Mouse (Mus musculus): ENCODE data around the gene Man2a2. TPM values are rescaled to one million over a fixed set of nuclear protein-coding genes. Genes with fewer than 3 reads are reported as not detected.

Gene Man2a2
- 2.1 and 2.2 TPM in 2 replicates for polyA plus RNA-seq (2015; fragmentation: Nextera tagmentation; extraction: Ambion mirVana)

DNA sequence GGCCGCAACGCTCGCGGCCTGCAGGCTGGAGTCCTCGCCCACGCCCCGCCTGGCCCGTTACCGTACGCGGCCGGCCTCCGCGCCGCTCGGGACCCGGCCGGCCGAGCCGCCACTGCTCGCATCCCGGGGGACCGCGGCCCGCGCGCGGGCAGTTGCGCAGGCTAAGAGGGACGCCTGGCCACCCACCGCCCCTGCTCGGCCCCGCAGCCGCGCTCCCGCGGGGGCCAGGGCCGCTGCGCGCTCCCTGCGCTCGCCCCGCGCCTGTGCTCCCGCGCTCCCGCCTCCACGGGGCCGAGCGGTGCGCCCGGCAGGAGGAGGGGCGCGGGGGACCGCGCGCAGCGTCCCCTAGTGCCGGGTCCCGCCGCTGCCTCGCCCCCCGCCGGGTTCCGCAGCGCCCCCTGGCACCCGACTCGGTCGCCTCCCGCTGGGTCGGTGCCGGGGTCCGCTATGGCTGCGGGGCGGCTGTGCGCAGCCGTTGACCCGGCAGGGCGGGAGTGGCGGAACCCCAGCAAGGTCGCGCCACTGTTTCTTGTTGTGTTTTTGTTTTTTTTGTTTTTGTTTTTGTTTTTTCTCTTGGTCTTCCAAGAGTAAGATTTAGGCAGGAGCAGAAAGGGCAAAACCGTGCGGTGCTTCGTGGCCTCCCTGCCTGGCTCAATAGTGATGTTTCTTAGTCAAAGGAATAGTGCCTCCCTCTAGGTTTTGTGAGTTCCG lies at the start of gene Man2a2:
Gene Man2a2 (minus strand): TSS at position 335 of the 711 bp plus-strand sequence.
- Histone ChIP-seq H3K27me3 (ENCODE audit: insufficient read depth, low read length) (no peaks in the 10 kb centered on the region), H3K4me1 (ENCODE audit: insufficient read depth) (peaks cover 22% of the 10 kb centered on the region), H3K4me3 (ENCODE audit: low read depth, low read length) (peak within 1 kb of the TSS; percentile 85), H3K9ac (replicated peaks) (peak within 1 kb of the TSS; percentile 79), H3K36me3 (replicated peaks; ENCODE audit: insufficient read depth, low read length) (peaks cover 23% of the 10 kb centered on the region), H3K9me3 (ENCODE audit: low read length) (no peaks in the 10 kb centered on the region), H3K27ac (ENCODE audit: low read depth) (peak within 1 kb of the TSS; percentile 87), H3K4me2 (ENCODE audit: low read depth, low read length) (peak within 1 kb of the TSS; percentile 93)
- TF ChIP-seq EP300 (IDR thresholded peaks at IDR 0.05; ENCODE audit: low read depth) (no peak), CTCF (IDR thresholded peaks at IDR 0.05; ENCODE audit: low read depth) (peak; percentile 63)
- peak; percentile 70 for ATAC-seq
- peak; percentile 79 for DNase-seq
- 2% methylated on average over 63 of the region's 86 CpGs for WGBS (ENCODE audit: insufficient replicate concordance)

DNA sequence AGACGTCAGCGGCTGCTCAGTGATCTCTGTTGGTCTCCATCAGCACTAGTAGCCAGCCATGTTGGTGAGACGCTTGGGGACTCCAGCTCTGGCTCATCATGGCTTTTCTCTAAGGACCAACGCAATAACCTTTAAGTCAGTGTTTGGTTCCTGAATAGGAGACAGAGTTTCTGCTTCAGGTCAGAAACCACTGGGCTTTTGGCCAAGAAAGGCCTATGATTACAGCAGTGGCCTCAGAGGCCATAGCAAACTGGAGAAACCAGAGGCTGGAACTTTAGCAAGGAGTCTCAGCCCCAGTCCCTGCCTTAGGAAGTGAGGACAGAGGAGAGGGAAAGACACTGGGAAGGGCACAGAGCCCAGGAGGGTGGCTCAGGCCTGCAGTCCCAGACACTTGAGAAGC lies 49.4 kb upstream of the Man2a2 start:
- ATAC-seq, result no peak
- peaks cover 26% of the 10 kb centered on the region for H3K4me1 ChIP-seq (ENCODE audit: insufficient read depth)
- H3K27me3 ChIP-seq (ENCODE audit: insufficient read depth, low read length), result no peaks in the 10 kb centered on the region
- no peak for TF ChIP-seq EP300 (IDR thresholded peaks at IDR 0.05; ENCODE audit: low read depth)
- no peak for TF ChIP-seq CTCF (IDR thresholded peaks at IDR 0.05; ENCODE audit: low read depth)
- no peaks in the 10 kb centered on the region for H3K9me3 ChIP-seq (ENCODE audit: low read length)
- 84% methylated on average over 4 of the region's 4 CpGs for WGBS (ENCODE audit: insufficient replicate concordance)
- H3K4me3 ChIP-seq (ENCODE audit: low read depth, low read length), result no peak overlapping the region
- DNase-seq, result no peak
- H3K36me3 ChIP-seq (replicated peaks; ENCODE audit: insufficient read depth, low read length), result no peaks in the 10 kb centered on the region
- no peak overlapping the region for H3K4me2 ChIP-seq (ENCODE audit: low read depth, low read length)
- no peak overlapping the region for H3K27ac ChIP-seq (ENCODE audit: low read depth)
- H3K9ac ChIP-seq (replicated peaks), result no peak overlapping the region

DNA sequence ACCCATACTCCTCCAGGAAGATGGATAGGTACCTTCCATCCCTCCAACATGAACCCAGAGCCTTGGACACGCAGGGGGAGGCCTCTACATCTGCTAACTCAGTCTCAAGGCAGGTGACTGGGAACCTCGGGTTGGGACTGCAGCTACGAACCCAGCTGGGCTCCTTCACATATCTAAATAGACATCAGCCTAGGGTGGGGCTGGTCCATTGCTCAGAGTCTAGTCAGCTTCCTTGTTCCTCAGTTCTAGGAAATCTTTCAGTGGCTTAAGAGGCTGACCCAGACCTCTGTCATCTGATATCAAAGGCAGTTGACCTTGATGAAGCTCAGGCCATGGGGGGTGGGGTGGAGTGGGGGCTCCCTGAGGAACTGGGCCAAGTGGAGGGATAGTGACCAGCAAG lies 48.1 kb upstream of the Man2a2 start:
- DNase-seq, result no peak

DNA sequence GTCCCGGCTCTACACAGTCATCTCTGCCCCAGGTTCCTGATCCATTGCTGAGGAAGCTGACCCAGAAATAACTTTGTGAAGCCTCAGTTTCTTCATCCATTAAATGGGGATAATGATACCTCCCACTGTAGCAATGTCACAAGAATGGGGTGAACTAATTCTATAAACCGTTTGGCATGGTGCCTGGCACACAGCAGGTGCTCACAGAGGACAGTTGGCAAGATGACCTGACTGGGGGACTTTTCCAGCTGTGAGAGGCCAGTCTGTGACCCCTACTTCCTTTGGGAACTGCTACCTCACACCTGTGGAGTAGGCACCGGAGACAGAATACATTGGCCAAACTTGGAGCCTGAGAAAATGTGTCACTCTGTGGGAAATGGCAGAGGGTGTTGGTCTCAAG lies 46.9 kb upstream of the Man2a2 start:
- H3K4me2 ChIP-seq (ENCODE audit: low read depth, low read length), result no peak overlapping the region
- H3K27ac ChIP-seq (ENCODE audit: low read depth), result no peak overlapping the region
- ATAC-seq, result no peak
- H3K27me3 ChIP-seq (ENCODE audit: insufficient read depth, low read length), result no peaks in the 10 kb centered on the region
- H3K9ac ChIP-seq (replicated peaks), result no peak overlapping the region
- H3K4me1 ChIP-seq (ENCODE audit: insufficient read depth), result peaks cover 27% of the 10 kb centered on the region
- WGBS (ENCODE audit: insufficient replicate concordance), result 81% methylated on average over 3 of the region's 3 CpGs
- H3K9me3 ChIP-seq (ENCODE audit: low read length), result no peaks in the 10 kb centered on the region
- H3K4me3 ChIP-seq (ENCODE audit: low read depth, low read length), result no peak overlapping the region
- H3K36me3 ChIP-seq (replicated peaks; ENCODE audit: insufficient read depth, low read length), result no peaks in the 10 kb centered on the region
- TF ChIP-seq EP300 (IDR thresholded peaks at IDR 0.05; ENCODE audit: low read depth) (no peak), CTCF (IDR thresholded peaks at IDR 0.05; ENCODE audit: low read depth) (no peak)
- DNase-seq, result no peak

More for the DNA sequence above, 48.1 kb upstream of the Man2a2 start:
- no peak for ATAC-seq
- H3K36me3 ChIP-seq (replicated peaks; ENCODE audit: insufficient read depth, low read length), result no peaks in the 10 kb centered on the region
- H3K4me1 ChIP-seq (ENCODE audit: insufficient read depth), result peaks cover 26% of the 10 kb centered on the region
- no peak overlapping the region for H3K9ac ChIP-seq (replicated peaks)
- H3K9me3 ChIP-seq (ENCODE audit: low read length), result no peaks in the 10 kb centered on the region
- H3K27me3 ChIP-seq (ENCODE audit: insufficient read depth, low read length), result no peaks in the 10 kb centered on the region
- no peak for TF ChIP-seq EP300 (IDR thresholded peaks at IDR 0.05; ENCODE audit: low read depth)
- no peak for TF ChIP-seq CTCF (IDR thresholded peaks at IDR 0.05; ENCODE audit: low read depth)
- H3K4me3 ChIP-seq (ENCODE audit: low read depth, low read length), result no peak overlapping the region
- no peak overlapping the region for H3K4me2 ChIP-seq (ENCODE audit: low read depth, low read length)
- 46% methylated on average over 3 of the region's 3 CpGs for WGBS (ENCODE audit: insufficient replicate concordance)
- no peak overlapping the region for H3K27ac ChIP-seq (ENCODE audit: low read depth)

DNA sequence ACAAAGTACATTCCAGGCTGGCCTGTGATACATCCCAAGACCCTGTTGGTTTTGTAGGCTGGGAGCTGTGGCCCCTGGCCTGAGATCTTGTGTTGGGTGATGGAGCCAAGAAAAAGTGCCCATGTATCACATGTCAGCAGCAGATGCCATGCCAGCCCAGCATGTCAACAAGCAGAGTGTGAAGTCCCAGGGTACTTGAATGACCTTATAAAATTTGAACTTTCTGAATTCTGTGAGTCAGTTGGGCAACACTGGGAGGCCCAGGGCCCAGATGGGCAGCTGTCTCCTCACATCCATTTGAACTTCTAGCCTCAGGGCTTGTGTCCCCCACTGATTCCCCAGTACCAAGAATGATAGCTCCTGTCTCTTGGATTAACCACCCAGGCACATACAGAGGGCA lies 46.4 kb upstream of the Man2a2 start:
- H3K27me3 ChIP-seq (ENCODE audit: insufficient read depth, low read length), result no peaks in the 10 kb centered on the region
- no peak overlapping the region for H3K9ac ChIP-seq (replicated peaks)
- 0 out of 2 replicates have a peak, but pooled peaks have one; percentile 25 for ATAC-seq
- H3K9me3 ChIP-seq (ENCODE audit: low read length), result no peaks in the 10 kb centered on the region
- no peak for DNase-seq
- no peak for TF ChIP-seq CTCF (IDR thresholded peaks at IDR 0.05; ENCODE audit: low read depth)
- TF ChIP-seq EP300 (IDR thresholded peaks at IDR 0.05; ENCODE audit: low read depth), result no peak
- no peak overlapping the region for H3K27ac ChIP-seq (ENCODE audit: low read depth)
- peaks cover 23% of the 10 kb centered on the region for H3K4me1 ChIP-seq (ENCODE audit: insufficient read depth)
- H3K4me3 ChIP-seq (ENCODE audit: low read depth, low read length), result no peak overlapping the region
- no peaks in the 10 kb centered on the region for H3K36me3 ChIP-seq (replicated peaks; ENCODE audit: insufficient read depth, low read length)
- H3K4me2 ChIP-seq (ENCODE audit: low read depth, low read length), result no peak overlapping the region

DNA sequence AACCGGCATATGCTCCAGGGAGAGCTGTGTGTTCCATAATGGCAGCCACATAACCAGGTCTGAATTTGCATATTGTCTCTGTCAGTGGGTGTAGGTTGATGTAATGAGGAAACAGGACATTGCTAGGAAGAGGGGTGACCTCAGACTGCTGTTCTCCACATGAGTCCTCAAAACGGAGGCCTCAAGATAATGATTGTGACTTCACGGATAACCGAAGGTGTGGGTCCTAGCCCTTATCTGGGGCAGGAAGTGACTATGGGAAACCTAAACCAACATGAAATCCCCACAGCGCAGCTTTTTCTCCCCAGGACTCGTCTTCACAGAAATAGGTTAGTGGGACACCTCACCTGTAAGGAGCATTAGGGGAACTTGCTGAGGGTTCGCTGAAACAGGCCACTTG lies 45.8 kb upstream of the Man2a2 start:
- ATAC-seq, result no peak
- Histone ChIP-seq H3K27ac (ENCODE audit: low read depth) (no peak overlapping the region), H3K9ac (replicated peaks) (no peak overlapping the region), H3K36me3 (replicated peaks; ENCODE audit: insufficient read depth, low read length) (no peaks in the 10 kb centered on the region), H3K4me1 (ENCODE audit: insufficient read depth) (peaks cover 23% of the 10 kb centered on the region), H3K27me3 (ENCODE audit: insufficient read depth, low read length) (no peaks in the 10 kb centered on the region), H3K9me3 (ENCODE audit: low read length) (no peaks in the 10 kb centered on the region), H3K4me3 (ENCODE audit: low read depth, low read length) (no peak overlapping the region), H3K4me2 (ENCODE audit: low read depth, low read length) (no peak overlapping the region)
- DNase-seq, result no peak
- 44% methylated on average over 7 of the region's 7 CpGs for WGBS (ENCODE audit: insufficient replicate concordance)
- TF ChIP-seq CTCF (IDR thresholded peaks at IDR 0.05; ENCODE audit: low read depth) (no peak), EP300 (IDR thresholded peaks at IDR 0.05; ENCODE audit: low read depth) (no peak)

Data from liver, postnatal 0 days (tissue).